Mouse (Mus musculus) central nervous system, embryonic 11.5 days (tissue): ENCODE data around the gene Smchd1. TPM values are rescaled to one million over a fixed set of nuclear protein-coding genes. Genes with fewer than 3 reads are reported as not detected.

Experiments
- polyA plus RNA-seq: library from polyadenylated mRNA; depleted of rRNA; stranded (reverse); fragments of >200 nt; gene quantifications from 2 replicates; pipeline ENCODE4 v1.2.3, GENCODE M21; 2012; rRNA removed

The Smchd1 gene
- polyA plus RNA-seq, result 54.0 and 61.6 TPM in 2 replicates

GRCm38 (mm10) chr17:71474762-71475704, at the start of gene Smchd1:
Smchd1 (minus strand) TSS chr17:71475343.

GRCm38 (mm10) chr17:71459818-71460217, 15.3 kb downstream of the Smchd1 start, which contains the start of gene Gm4707:
Gm4707 (minus strand) TSS chr17:71459918.

GRCm38 (mm10) chr17:71311340-71312171, 163.6 kb downstream of the Smchd1 start, which contains the start of gene Emilin2:
Emilin2 (minus strand) TSS chr17:71311978.

Other genes starting within 250 kb of the Smchd1 start
- gene Emilin2, start 163.4 kb downstream of the Smchd1 start, polyA plus RNA-seq, result 9.2 and 9.7 TPM in 2 replicates
- gene Gm4707, start 15.4 kb downstream of the Smchd1 start, polyA plus RNA-seq, result 3.0 and 3.8 TPM in 2 replicates
- 32.9 and 42.7 TPM in 2 replicates for gene Ndc80, start 51.5 kb upstream of the Smchd1 start, polyA plus RNA-seq
- 0.91 and 1.1 TPM in 2 replicates for gene Spdya, start 76.7 kb upstream of the Smchd1 start, polyA plus RNA-seq
- 73.1 and 124 TPM in 2 replicates for gene Wdr43, start 140.6 kb upstream of the Smchd1 start, polyA plus RNA-seq
- gene Togaram2, start 197.9 kb upstream of the Smchd1 start, polyA plus RNA-seq, result 0.08 and 0.14 TPM in 2 replicates